Mouse (Mus musculus): ENCODE data around the gene Cacna2d2. TPM values are rescaled to one million over a fixed set of nuclear protein-coding genes. Genes with fewer than 3 reads are reported as not detected.
"Not testable (repeated sequence)": the region's sequence is repeated elsewhere in the genome, so short reads cannot be mapped to it uniquely, and the experiment has no call there.

Gene Cacna2d2
- total RNA-seq, 2 experiments from 2014 or later = 24.1 to 34.7 TPM

- TF ChIP-seq CTCF (IDR thresholded peaks at IDR 0.05) = no peak
- Histone ChIP-seq H3K4me3 (no peak overlapping the region), H3K27ac (no peak overlapping the region)
- intact Hi-C loops (cut with DNase I) = loop anchor here (10.0 kb wide), 1 partner anchor 924 kb away; the partner anchor contains the start of gene Usp19
- DNase-seq (ENCODE audit: extremely low spot score in 1 of 2, low spot score in 2 of 2) = no peak
These were observed 171.4 kb downstream of the Cacna2d2 start for GRCm38 (mm10) chr9:107570845-107571244.

GRCm38 (mm10) chr9:107571534-107572326 lies 172.3 kb downstream of the Cacna2d2 start:
- DNase-seq (ENCODE audit: extremely low spot score in 1 of 2, low spot score in 2 of 2) = no peak
- TF ChIP-seq CTCF (IDR thresholded peaks at IDR 0.05) = no peak
- intact Hi-C loops (cut with DNase I) = loop anchor here (10.0 kb wide), 1 partner anchor 923 kb away; the partner anchor contains the start of gene Usp19
- Histone ChIP-seq H3K27ac (no peak overlapping the region), H3K4me3 (no peak overlapping the region)

- no peak overlapping the region for H3K4me3 ChIP-seq
- intact Hi-C loops (cut with DNase I) = loop anchor here (10.0 kb wide), 1 partner anchor 923 kb away; the partner anchor contains the start of gene Usp19
These were observed 172.9 kb downstream of the Cacna2d2 start for GRCm38 (mm10) chr9:107572327-107572662.

GRCm38 (mm10) chr9:107573774-107574173 lies 174.4 kb downstream of the Cacna2d2 start:
- intact Hi-C loops (cut with DNase I) = loop anchor here (10.0 kb wide), 1 partner anchor 921 kb away; the partner anchor contains the start of gene Usp19
- not testable (repeated sequence) for DNase-seq (ENCODE audit: extremely low spot score in 1 of 2, low spot score in 2 of 2); H3K4me3 ChIP-seq; H3K27ac ChIP-seq
- TF ChIP-seq CTCF (IDR thresholded peaks at IDR 0.05) = peak; percentile 26

More at GRCm38 (mm10) chr9:107572327-107572662, 172.9 kb downstream of the Cacna2d2 start:
- no peak for TF ChIP-seq CTCF (IDR thresholded peaks at IDR 0.05)
- no peak for DNase-seq (ENCODE audit: extremely low spot score in 1 of 2, low spot score in 2 of 2)
- no peak overlapping the region for H3K27ac ChIP-seq

GRCm38 (mm10) chr9:107575579-107576356 lies 176.4 kb downstream of the Cacna2d2 start:
- intact Hi-C loops (cut with DNase I) = loop anchor here (10.0 kb wide), 1 partner anchor 919 kb away; the partner anchor contains the start of gene Usp19
- H3K27ac ChIP-seq = no peak overlapping the region
- H3K4me3 ChIP-seq = no peak overlapping the region
- TF ChIP-seq CTCF (IDR thresholded peaks at IDR 0.05) = no peak
- DNase-seq (ENCODE audit: extremely low spot score in 1 of 2, low spot score in 2 of 2) = no peak

- TF ChIP-seq CTCF (IDR thresholded peaks at IDR 0.05) = no peak
- Histone ChIP-seq H3K4me3 (peak within 1 kb of the TSS; percentile 39; the same call in 1 of the 2 replicates), H3K27ac (peak within 1 kb of the TSS; percentile 63)
- DNase-seq (ENCODE audit: extremely low spot score in 1 of 2, low spot score in 2 of 2) = no peak
- intact Hi-C loops (cut with DNase I) = loop anchor here (10.0 kb wide), 1 partner anchor 918 kb away; the partner anchor contains the start of gene Usp19
These were observed 177.1 kb downstream of the Cacna2d2 start, which contains the start of gene Hyal1 for GRCm38 (mm10) chr9:107576357-107577107. TSS of gene Hyal1 (plus strand) at chr9:107576927.

GRCm38 (mm10) chr9:107577871-107578270 lies 178.5 kb downstream of the Cacna2d2 start:
- no peak overlapping the region for H3K4me3 ChIP-seq
- intact Hi-C loops (cut with DNase I) = loop anchor here (10.0 kb wide), 1 partner anchor 917 kb away; the partner anchor contains the start of gene Usp19
- H3K27ac ChIP-seq = no peak overlapping the region
- no peak for DNase-seq (ENCODE audit: extremely low spot score in 1 of 2, low spot score in 2 of 2)
- TF ChIP-seq CTCF (IDR thresholded peaks at IDR 0.05) = no peak

GRCm38 (mm10) chr9:107578587-107578986 lies 179.2 kb downstream of the Cacna2d2 start, which contains the start of gene Naa80:
TSS of gene Naa80 (plus strand) at chr9:107578887.
- H3K27ac ChIP-seq = 0 out of 2 replicates have a peak within 1 kb of the TSS, but pooled peaks have one; percentile 90
- no peak for DNase-seq (ENCODE audit: extremely low spot score in 1 of 2, low spot score in 2 of 2)
- no peak for TF ChIP-seq CTCF (IDR thresholded peaks at IDR 0.05)
- H3K4me3 ChIP-seq = no peak within 1 kb of the TSS
- intact Hi-C loops (cut with DNase I) = loop anchor here (10.0 kb wide), 1 partner anchor 916 kb away; the partner anchor contains the start of gene Usp19

Other genes with a start within 250 kb of the Cacna2d2 start
- gene Dock3, start 167.7 kb upstream of the Cacna2d2 start, total RNA-seq (2021) = 100 to 1,000 TPM; 216 to 221 TPM
- gene Mapkapk3, start 109.7 kb upstream of the Cacna2d2 start, total RNA-seq (2021) = 1 to 10 TPM; 3.4 to 3.5 TPM
- 10 to 100 TPM in 1 of 2 experiments, 1 to 10 TPM in 1; 9.6 to 10.7 TPM for gene Cish, start 103.6 kb upstream of the Cacna2d2 start, total RNA-seq (2021)
- 10 to 100 TPM; 18.6 to 21.5 TPM for gene Hemk1, start 61.3 kb upstream of the Cacna2d2 start, total RNA-seq (2021)
- 1 to 10 TPM; 4.3 to 4.4 TPM for gene 6430571L13Rik, start 59.0 kb upstream of the Cacna2d2 start, total RNA-seq (2021)
- gene Tmem115, start 134.3 kb downstream of the Cacna2d2 start, total RNA-seq (2021) = 10 to 100 TPM; 35.3 to 35.6 TPM
- gene Cyb561d2, start 142.6 kb downstream of the Cacna2d2 start, total RNA-seq (2021) = 10 to 100 TPM; 14.7 to 16.7 TPM
- gene Nprl2, start 142.6 kb downstream of the Cacna2d2 start, total RNA-seq (2021) = 10 to 100 TPM; 39.7 to 48.3 TPM
- 1 to 10 TPM; 3.8 to 4.7 TPM for gene Zmynd10, start 147.7 kb downstream of the Cacna2d2 start, total RNA-seq (2021)
- 10 to 100 TPM; 19.7 to 20.5 TPM for gene Rassf1, start 151.9 kb downstream of the Cacna2d2 start, total RNA-seq (2021)
- gene Tusc2, start 163.6 kb downstream of the Cacna2d2 start, total RNA-seq (2021) = 10 to 100 TPM; 91.0 to 99.1 TPM
- 10 to 100 TPM; 14.9 TPM for gene Hyal2, start 168.3 kb downstream of the Cacna2d2 start, total RNA-seq (2021)
- gene Hyal1, start 177.3 kb downstream of the Cacna2d2 start, total RNA-seq (2021) = 1 to 10 TPM; 6.0 to 8.5 TPM
- gene Naa80, start 179.3 kb downstream of the Cacna2d2 start, total RNA-seq (2021) = 10 to 100 TPM; 11.3 to 12.6 TPM
- 1 to 10 TPM in 1 of 2 experiments, under 1 TPM in 1; 0.97 to 1.2 TPM for gene Hyal3, start 181.2 kb downstream of the Cacna2d2 start, total RNA-seq (2021)
- gene Ifrd2, start 188.0 kb downstream of the Cacna2d2 start, total RNA-seq (2021) = 10 to 100 TPM; 10.5 to 10.9 TPM
- gene Sema3b, start 209.6 kb downstream of the Cacna2d2 start, total RNA-seq (2021) = 1 to 10 TPM; 3.3 to 4.1 TPM
- 100 to 1,000 TPM; 201 to 213 TPM for gene Gnai2, start 235.8 kb downstream of the Cacna2d2 start, total RNA-seq (2021)

All from left cerebral cortex, adult 2 months (tissue).